Mouse (Mus musculus) heart, postnatal 0 days (tissue): ENCODE measurements around the gene Farp1.

Source experiments
- CTCF ChIP-seq: IDR thresholded peaks from 2 replicates; pipeline ENCODE4 v1.5.1; 2016; ENCODE audit warnings: antibody characterized with exemption, control low read depth, low read depth
- EP300 ChIP-seq: IDR thresholded peaks from 2 replicates; pipeline ENCODE4 v1.6.1; 2016; ENCODE audit warnings: antibody characterized with exemption, low read depth

GRCm38 (mm10) chr14:121261229-121261879, 226.4 kb downstream of the Farp1 start:
- TF ChIP-seq CTCF (no peak), EP300 (no peak)
